Mouse (Mus musculus) liver, adult 2 months (tissue): ENCODE data around the gene Fam102a.

Source experiments
- CTCF ChIP-seq: fragments of 200-500 bp; IDR thresholded peaks from 2 replicates; pipeline ENCODE4 v1.5.1; 2011; ENCODE audit warnings: low read depth, low read length, control low read depth
- POLR2A ChIP-seq: fragments of 200-500 bp; IDR thresholded peaks from 2 replicates; pipeline ENCODE4 v1.6.1; 2011; ENCODE audit warnings: low read length, control low read depth; ENCODE audit not compliant: insufficient read depth; ENCODE audit errors: extremely low read depth

- no peak for TF ChIP-seq POLR2A
- peak; percentile 51 for TF ChIP-seq CTCF
These were observed 1.7 kb downstream of the Fam102a start for GRCm38 (mm10) chr2:32536634-32537359.
